Mouse (Mus musculus): ENCODE results near the gene Gpatch3. TPM values are rescaled to one million over a fixed set of nuclear protein-coding genes. Genes with fewer than 3 reads are reported as not detected.

The Gpatch3 gene
- polyA plus RNA-seq, 1 experiment from 2014 or later: 7.1 TPM

DNA sequence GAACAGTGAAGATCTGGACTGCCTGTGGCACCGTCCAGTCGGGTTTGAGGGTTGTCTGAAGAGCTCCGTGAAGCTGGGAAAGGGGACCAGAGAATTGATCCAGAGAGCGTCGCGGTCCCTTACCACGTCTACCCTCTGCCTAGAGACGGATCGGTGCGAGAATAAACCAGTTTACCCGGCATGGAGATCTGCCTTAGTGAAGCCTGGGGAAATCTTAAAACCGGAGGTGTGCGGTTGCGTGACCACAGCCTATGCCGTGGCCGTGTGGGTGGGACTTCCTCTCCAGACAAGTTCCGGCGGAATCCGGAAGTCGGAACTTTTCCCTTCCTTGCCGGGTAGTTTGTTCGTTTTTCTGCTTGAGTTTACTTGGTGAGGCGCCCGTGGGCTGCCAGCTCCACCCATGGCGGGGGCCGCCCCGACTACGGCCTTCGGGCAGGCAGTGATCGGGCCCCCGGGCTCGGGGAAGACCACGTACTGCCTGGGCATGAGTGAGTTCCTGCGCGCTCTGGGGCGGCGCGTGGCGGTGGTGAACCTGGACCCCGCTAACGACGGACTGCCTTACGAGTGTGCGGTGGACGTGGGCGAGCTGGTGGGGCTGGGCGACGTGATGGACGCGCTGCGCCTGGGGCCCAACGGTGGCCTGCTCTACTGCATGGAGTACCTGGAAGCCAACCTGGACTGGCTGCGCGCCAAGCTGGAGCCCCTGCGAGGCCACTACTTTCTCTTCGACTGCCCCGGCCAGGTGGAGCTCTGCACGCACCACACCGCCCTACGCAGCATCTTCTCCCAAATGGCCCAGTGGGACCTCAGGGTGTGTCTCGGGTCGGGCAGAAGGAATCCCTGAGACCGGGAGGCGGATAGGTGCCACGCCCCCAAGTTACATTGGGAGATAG lies 9.8 kb downstream of the Gpatch3 start, which contains the start of gene Gpn2:
Gpn2 (plus strand) TSS at position 304 of the 893 bp plus-strand sequence.
- H3K27me3 ChIP-seq: no peaks in the 10 kb centered on the region
- ChIA-PET CTCF (no interaction called here), POLR2A (interaction anchor here (0.9 kb wide), 1 partner anchor 63 kb away, joined by 3 read pairs; no protein-coding TSS in a partner anchor)
- DNase-seq (ENCODE audit: low read depth, low spot score) (no peak), ATAC-seq (no peak)
- in situ Hi-C loops (cut with MboI; ENCODE audit: low pct_unique_long_range_greater_than_20kb): no loop called here
- TF ChIP-seq CTCF (IDR thresholded peaks at IDR 0.05): no peak

DNA sequence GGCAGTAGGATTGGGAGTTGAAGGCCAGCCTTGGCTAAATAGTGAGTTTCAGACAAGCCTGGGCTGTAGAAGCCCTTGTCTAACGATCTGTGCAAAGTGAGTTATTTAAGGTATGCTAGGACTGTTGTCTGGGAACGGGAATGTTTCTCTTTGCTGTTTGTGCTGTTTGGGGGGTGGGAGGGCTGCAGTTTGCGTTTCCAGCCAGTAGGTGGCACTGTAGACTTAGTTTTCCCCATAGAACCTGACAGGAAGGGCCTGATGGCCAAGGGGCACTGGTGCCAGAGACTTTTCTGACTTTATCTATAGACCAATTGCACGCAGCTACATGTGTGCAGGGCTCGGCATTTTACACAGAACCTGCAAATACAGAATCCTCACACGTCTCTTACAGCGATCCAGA lies 18.0 kb downstream of the Gpatch3 start:
- ChIA-PET POLR2A (interaction anchor here (0.6 to 0.9 kb wide), 2 partner anchors 58 to 68 kb away, joined by 3 to 4 read pairs; partner anchors contain the start of gene Zdhhc18), CTCF (interaction anchor here (0.8 to 4.9 kb wide), 14 partner anchors 10 to 171 kb away, joined by 3 to 30 read pairs (median 4); partner anchors contain the start of genes Sfn and Zdhhc18)
- in situ Hi-C loops (cut with MboI; ENCODE audit: low pct_unique_long_range_greater_than_20kb): loop anchor here (5.0 kb wide), 1 partner anchor 235 kb away; no protein-coding TSS in a partner anchor
- H3K27me3 ChIP-seq: no peaks in the 10 kb centered on the region
- ATAC-seq: no peak
- TF ChIP-seq CTCF (IDR thresholded peaks at IDR 0.05): no peak
- no peak for DNase-seq (ENCODE audit: low read depth, low spot score)

DNA sequence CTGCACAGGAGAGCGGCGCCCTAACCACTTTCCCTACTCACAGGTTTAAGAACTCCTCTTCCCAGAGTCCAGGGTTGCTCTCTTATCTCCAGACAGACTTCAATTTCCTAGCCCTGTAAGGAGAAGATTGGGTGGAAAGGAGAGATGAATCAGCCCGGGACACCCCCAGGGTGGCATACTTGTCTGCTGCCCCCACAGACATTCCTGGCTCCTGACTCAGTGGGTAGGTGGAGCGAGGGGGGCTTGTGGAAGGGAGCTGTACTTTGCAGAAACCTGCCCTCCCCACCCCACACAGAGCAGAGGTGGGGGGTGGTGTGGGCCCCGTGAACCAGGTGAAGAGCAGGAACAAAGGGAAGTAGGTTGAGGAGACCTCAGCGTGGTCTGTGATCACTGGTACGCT lies 21.0 kb downstream of the Gpatch3 start:
- CTCF ChIA-PET: interaction anchor here (2.1 to 4.9 kb wide), 3 partner anchors 12 to 56 kb away, joined by 6 to 30 read pairs (median 13); partner anchors contain the start of gene Zdhhc18
- POLR2A ChIA-PET: no interaction called here
- ATAC-seq: no peak
- in situ Hi-C loops (cut with MboI; ENCODE audit: low pct_unique_long_range_greater_than_20kb): loop anchor here (5.0 kb wide), 1 partner anchor 47 kb away; no protein-coding TSS in a partner anchor
- TF ChIP-seq CTCF (IDR thresholded peaks at IDR 0.05): no peak
- no peak for DNase-seq (ENCODE audit: low read depth, low spot score)
- H3K27me3 ChIP-seq: no peaks in the 10 kb centered on the region

DNA sequence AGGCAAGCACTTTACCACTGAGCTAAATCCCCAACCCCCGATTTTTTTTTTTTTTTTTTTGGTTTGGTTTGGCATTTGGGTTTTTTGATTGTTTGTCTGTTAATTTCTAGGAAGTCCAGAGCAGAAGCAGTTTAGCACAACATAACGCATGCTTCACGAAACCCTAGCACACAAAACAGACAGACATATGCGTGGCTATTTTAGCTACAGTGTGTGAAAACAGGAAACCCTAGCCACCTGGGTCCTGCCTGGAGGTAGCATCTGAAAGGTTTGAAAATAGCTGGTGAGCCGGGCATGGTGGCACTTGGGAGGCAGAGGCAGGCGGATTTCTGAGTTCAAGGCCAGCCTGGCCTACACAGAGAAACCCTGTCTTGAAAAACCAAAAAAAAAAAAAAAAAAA lies 21.5 kb downstream of the Gpatch3 start:
- ATAC-seq: no peak
- CTCF ChIA-PET: interaction anchor here (2.1 kb wide), 1 partner anchor 24 kb away, joined by 6 read pairs; no protein-coding TSS in a partner anchor
- POLR2A ChIA-PET: no interaction called here
- no peak for TF ChIP-seq CTCF (IDR thresholded peaks at IDR 0.05)
- no peak for DNase-seq (ENCODE audit: low read depth, low spot score)
- H3K27me3 ChIP-seq: no peaks in the 10 kb centered on the region
- in situ Hi-C loops (cut with MboI; ENCODE audit: low pct_unique_long_range_greater_than_20kb): loop anchor here (5.0 kb wide), 1 partner anchor 46 kb away; no protein-coding TSS in a partner anchor

DNA sequence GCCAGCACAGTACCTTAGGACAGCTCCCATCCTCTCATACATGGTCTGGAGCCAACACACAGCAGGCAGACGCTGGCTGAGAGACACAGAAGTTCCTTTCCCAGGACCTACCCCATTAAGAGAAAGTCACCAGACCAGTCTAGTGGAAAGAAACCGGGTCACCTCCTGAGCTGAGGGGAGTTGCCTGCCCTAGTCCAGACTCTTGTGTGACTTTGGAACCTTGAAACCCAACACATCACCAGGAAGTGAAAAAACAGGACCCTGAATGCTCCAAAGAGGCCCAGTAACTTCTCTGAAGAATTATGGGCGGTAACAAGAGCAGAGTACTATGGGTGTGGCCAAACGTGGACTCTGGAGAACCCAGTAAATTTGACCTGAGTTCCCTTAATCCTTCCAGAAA lies 24.1 kb downstream of the Gpatch3 start:
- ATAC-seq (no peak), DNase-seq (ENCODE audit: low read depth, low spot score) (no peak)
- CTCF ChIA-PET: interaction anchor here (2.6 kb wide), 1 partner anchor 51 kb away, joined by 7 read pairs; the partner anchor contains the start of gene Zdhhc18
- in situ Hi-C loops (cut with MboI; ENCODE audit: low pct_unique_long_range_greater_than_20kb): loop anchor here (5.0 kb wide), 1 partner anchor 44 kb away; no protein-coding TSS in a partner anchor
- POLR2A ChIA-PET: no interaction called here
- TF ChIP-seq CTCF (IDR thresholded peaks at IDR 0.05): no peak
- no peaks in the 10 kb centered on the region for H3K27me3 ChIP-seq

DNA sequence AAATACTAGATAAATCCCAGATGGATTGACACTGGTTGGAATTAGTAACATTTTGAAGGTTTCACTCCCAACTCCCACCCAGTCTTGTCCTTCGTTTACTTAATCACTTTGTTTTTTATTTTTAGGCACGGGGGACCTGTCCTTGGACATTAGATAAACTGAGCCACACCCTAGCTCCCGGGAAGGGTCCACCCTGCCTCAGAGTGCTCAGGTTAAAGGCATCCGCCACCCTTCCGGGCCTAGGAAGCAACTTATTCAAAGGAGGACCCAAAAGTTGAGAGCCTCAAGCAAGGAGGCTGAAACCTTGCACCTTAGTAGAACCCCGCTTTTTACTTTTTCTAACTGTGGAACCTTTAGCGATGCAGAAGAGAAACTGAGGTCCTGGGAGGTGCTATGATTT lies 24.6 kb downstream of the Gpatch3 start:
- in situ Hi-C loops (cut with MboI; ENCODE audit: low pct_unique_long_range_greater_than_20kb): loop anchor here (5.0 kb wide), 1 partner anchor 43 kb away; no protein-coding TSS in a partner anchor
- H3K27me3 ChIP-seq: no peaks in the 10 kb centered on the region
- no peak for ATAC-seq

DNA sequence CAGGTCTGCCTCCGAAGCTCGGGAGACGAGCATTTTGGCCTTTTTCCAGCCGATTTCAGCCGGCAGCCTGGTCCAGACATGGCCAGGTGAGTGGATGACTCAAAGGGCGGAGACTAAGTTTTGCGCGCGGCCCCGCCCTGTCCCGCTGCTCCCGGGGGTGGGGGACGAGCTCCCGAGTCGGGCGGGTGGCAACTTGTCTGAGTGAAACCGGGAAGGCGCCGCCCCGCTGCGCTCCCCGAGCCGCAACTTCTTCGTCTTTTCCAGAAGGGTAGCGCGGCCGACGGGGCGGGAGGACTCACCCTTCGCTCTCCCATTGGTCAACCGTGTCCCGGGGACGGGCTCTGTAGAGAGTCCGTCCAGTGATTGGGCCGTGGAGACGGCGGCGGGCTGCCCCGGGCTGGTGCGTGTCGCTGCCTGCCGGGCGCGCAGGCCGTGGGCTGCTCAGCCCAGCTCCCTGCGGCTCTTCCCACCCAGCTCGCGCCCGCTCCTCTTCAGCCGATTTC lies 25.1 kb downstream of the Gpatch3 start:
- H3K27me3 ChIP-seq: no peaks in the 10 kb centered on the region
- POLR2A ChIA-PET: no interaction called here
- TF ChIP-seq CTCF (IDR thresholded peaks at IDR 0.05): no peak
- in situ Hi-C loops (cut with MboI; ENCODE audit: low pct_unique_long_range_greater_than_20kb): loop anchor here (5.0 kb wide), 1 partner anchor 43 kb away; no protein-coding TSS in a partner anchor
- DNase-seq (ENCODE audit: low read depth, low spot score) (no peak), ATAC-seq (peak; percentile 96)
- CTCF ChIA-PET: interaction anchor here (0.7 to 2.6 kb wide), 3 partner anchors 11 to 50 kb away, joined by 3 to 7 read pairs (median 6); partner anchors contain the start of gene Zdhhc18

More for the DNA sequence above, 24.6 kb downstream of the Gpatch3 start:
- no peak for DNase-seq (ENCODE audit: low read depth, low spot score)
- ChIA-PET POLR2A (no interaction called here), CTCF (interaction anchor here (0.7 to 2.6 kb wide), 3 partner anchors 11 to 51 kb away, joined by 3 to 7 read pairs (median 6); partner anchors contain the start of gene Zdhhc18)
- no peak for TF ChIP-seq CTCF (IDR thresholded peaks at IDR 0.05)

DNA sequence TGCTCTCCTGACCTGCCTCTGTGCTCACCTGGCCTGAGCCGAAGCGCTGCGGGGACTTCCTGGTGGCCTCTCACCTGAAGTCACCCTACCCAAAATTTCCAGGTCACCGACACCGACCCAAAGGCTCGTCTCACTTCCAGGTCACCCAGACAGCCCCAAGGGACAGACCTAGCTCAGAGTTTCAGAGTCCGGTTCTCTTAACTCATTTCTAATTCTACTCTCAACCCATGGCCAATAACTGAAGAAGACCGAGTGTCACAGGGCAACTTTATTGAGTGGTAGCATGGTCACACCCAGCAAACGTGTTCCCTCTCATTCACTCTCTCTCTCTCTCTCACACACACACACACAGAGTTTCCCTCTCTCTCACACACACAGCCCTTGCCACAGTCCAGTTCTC lies 25.8 kb downstream of the Gpatch3 start:
- DNase-seq (ENCODE audit: low read depth, low spot score): no peak
- CTCF ChIA-PET: interaction anchor here (1.3 to 2.6 kb wide), 2 partner anchors 10 to 50 kb away, joined by 6 to 7 read pairs; partner anchors contain the start of gene Zdhhc18
- no peaks in the 10 kb centered on the region for H3K27me3 ChIP-seq
- in situ Hi-C loops (cut with MboI; ENCODE audit: low pct_unique_long_range_greater_than_20kb): no loop called here
- no peak for TF ChIP-seq CTCF (IDR thresholded peaks at IDR 0.05)
- POLR2A ChIA-PET: no interaction called here
- no peak for ATAC-seq

DNA sequence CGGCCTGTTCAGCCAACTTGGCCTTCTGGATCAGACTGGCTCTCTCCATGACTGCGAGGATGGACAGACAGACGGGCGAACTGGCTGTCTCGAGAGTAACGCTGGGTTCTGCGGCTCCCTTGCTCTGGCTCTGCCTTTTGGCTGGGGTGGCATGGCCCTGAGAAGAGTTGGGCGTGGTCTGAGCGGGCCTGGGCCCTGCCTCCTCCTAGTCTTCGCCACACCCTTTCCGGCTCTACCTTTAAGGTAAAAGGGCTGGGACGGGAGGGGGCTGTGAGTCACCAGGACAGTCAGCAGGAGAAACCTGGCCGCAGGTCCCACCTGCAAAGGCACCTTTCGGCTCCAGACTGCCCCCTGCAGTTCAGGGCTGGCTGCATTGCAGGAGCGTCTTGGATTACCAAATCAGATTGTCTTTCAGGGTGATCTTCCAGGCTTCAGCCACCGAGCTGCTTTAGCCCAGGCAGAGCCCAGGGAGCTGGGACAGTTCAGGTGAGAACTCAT lies 27.2 kb downstream of the Gpatch3 start, which contains the start of gene Sfn:
Sfn (minus strand) TSS at position 448 of the 498 bp plus-strand sequence.
- H3K27me3 ChIP-seq: no peaks in the 10 kb centered on the region
- ChIA-PET POLR2A (no interaction called here), CTCF (interaction anchor here (1.2 kb wide), 1 partner anchor 9 kb away, joined by 3 read pairs; no protein-coding TSS in a partner anchor)
- in situ Hi-C loops (cut with MboI; ENCODE audit: low pct_unique_long_range_greater_than_20kb): no loop called here
- no peak for TF ChIP-seq CTCF (IDR thresholded peaks at IDR 0.05)
- ATAC-seq (no peak), DNase-seq (ENCODE audit: low read depth, low spot score) (no peak)

DNA sequence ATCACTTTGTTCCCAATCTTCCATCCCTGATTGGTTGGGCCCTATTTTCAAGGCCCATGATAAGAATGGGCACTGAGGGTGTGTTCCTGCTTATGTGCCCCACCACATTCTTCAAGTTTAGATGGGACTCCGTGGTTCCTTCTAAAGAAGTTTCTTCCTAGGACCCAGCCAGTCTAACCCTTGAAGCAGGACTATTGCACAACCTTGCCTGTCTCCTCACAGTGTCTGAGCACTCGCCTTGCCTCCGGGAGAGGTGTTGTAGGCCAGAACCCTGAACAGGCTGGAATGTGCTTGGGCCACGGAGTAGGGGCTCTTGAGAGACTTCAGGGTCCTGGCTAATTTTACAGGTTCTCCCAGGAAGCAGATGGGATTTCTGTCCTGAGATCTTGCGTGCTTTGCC lies 28.5 kb downstream of the Gpatch3 start:
- no peak for TF ChIP-seq CTCF (IDR thresholded peaks at IDR 0.05)
- CTCF ChIA-PET: interaction anchor here (1.2 kb wide), 1 partner anchor 10 kb away, joined by 3 read pairs; no protein-coding TSS in a partner anchor
- no peaks in the 10 kb centered on the region for H3K27me3 ChIP-seq
- DNase-seq (ENCODE audit: low read depth, low spot score) (no peak), ATAC-seq (no peak)
- in situ Hi-C loops (cut with MboI; ENCODE audit: low pct_unique_long_range_greater_than_20kb): no loop called here
- POLR2A ChIA-PET: no interaction called here

Data from Patski (cell line).